Mouse (Mus musculus) cerebellum, adult 2 months (tissue): ENCODE results near the gene Adh7.

Experiments used
- CTCF ChIP-seq: fragments of 200-500 bp; IDR thresholded peaks from 2 replicates; pipeline ENCODE4 v1.5.1; 2011; ENCODE audit warnings: low read depth, mild to moderate bottlenecking, control low read depth, low read length, moderate library complexity, borderline replicate concordance; ENCODE audit not compliant: insufficient read depth
- POLR2A ChIP-seq: fragments of 200-500 bp; IDR thresholded peaks from 2 replicates; pipeline ENCODE4 v1.6.1; 2011; ENCODE audit warnings: low read length, control low read depth, borderline replicate concordance; ENCODE audit not compliant: insufficient read depth

GRCm38 (mm10) chr3:138251156-138251555 is 33.6 kb downstream of the Adh7 start:
- TF ChIP-seq CTCF (no peak), POLR2A (no peak)
